Mouse (Mus musculus) gastrocnemius, adult 2 months (tissue): ENCODE results near the gene Plpp3. TPM values are rescaled to one million over a fixed set of nuclear protein-coding genes. Genes with fewer than 3 reads are reported as not detected.
A peak's percentile ranks its signal among the peaks of the same experiment; 100 is the strongest.

Experiments
- DNase-seq: peaks from one replicate; pipeline ENCODE4 v3.0.0; 2022
- H3K27ac ChIP-seq: fragments of 200-600 bp; 2 replicates; pipeline ENCODE4 v1.8.1; 2022; ENCODE audit warnings: mild to moderate bottlenecking
- H3K4me3 ChIP-seq: fragments of 200-600 bp; 2 replicates; pipeline ENCODE4 v1.8.1; 2022; ENCODE audit warnings: mild to moderate bottlenecking, moderate library complexity
- CTCF ChIP-seq: fragments of 200-600 bp; IDR thresholded peaks from 2 replicates; pipeline ENCODE4 v1.8.1; 2022; ENCODE audit warnings: antibody characterized with exemption, mild to moderate bottlenecking, moderate library complexity
- intact Hi-C: fragments of 180-260 bp; cut with DNase I; formaldehyde crosslinking; loops from one replicate; pipeline ENCODE4 v1.15.1; 2025
- total RNA-seq, 2 experiments: library from RNA; stranded (reverse); gene quantifications; 2 replicates each; pipeline ENCODE4 v1.2.3; 2021

Plpp3 gene
- total RNA-seq, 2 experiments from 2014 or later: 45.8 to 69.1 TPM

DNA sequence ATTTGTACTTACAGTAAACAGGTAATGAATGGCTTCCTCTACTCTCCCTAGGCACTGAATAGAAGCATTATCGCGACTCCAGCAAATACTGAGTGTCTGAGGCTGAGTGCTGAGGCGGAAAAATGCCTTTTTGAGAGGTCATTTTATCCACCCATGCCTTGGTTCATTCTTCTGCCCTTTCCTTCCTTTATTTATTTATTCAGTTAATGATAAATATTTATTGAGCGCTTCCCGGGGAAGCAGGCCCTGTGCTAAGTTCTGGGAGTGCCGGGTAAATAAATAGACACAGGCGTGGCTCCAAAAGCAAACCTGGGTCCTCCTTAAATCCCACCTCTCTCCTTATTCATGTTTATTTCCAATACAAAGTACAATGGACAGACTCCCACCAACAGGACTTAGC is 27.9 kb upstream of the Plpp3 start:
- intact Hi-C loops: loop anchor here (10.0 kb wide), 1 partner anchor 54 kb away; no protein-coding TSS in a partner anchor
- no peak for DNase-seq
- no peak for TF ChIP-seq CTCF
- H3K27ac ChIP-seq: no peak overlapping the region
- H3K4me3 ChIP-seq: no peak overlapping the region

DNA sequence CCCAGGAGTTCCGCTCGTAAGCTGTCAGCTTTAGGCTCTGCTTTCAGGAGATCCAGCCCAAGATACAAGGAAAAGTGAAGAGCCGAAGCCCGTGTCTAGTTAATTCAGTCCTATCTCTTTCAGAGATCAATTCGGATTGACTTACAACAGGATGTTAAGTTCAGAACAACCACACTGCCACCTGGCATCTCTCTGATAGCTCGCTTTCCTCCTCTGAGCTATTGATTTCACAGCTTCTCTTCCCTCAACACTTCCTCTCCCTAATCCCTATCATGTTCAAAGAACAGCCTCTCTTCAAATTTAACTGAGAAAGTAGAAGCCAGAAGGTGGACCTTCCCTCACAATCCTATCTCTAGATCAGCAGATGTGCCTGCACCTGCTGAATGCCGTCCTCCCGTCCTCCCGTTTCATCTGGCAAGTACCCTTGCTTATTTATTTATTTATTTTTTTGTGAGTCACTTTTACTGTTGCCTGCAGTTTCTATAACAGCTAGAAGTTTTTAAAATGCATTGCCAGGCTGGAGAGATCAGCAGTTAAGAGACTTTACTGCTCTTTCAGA is 25.3 kb upstream of the Plpp3 start:
- intact Hi-C loops: no loop called here
- TF ChIP-seq CTCF: no peak
- Histone ChIP-seq H3K4me3 (no peak overlapping the region), H3K27ac (no peak overlapping the region)
- DNase-seq: no peak

DNA sequence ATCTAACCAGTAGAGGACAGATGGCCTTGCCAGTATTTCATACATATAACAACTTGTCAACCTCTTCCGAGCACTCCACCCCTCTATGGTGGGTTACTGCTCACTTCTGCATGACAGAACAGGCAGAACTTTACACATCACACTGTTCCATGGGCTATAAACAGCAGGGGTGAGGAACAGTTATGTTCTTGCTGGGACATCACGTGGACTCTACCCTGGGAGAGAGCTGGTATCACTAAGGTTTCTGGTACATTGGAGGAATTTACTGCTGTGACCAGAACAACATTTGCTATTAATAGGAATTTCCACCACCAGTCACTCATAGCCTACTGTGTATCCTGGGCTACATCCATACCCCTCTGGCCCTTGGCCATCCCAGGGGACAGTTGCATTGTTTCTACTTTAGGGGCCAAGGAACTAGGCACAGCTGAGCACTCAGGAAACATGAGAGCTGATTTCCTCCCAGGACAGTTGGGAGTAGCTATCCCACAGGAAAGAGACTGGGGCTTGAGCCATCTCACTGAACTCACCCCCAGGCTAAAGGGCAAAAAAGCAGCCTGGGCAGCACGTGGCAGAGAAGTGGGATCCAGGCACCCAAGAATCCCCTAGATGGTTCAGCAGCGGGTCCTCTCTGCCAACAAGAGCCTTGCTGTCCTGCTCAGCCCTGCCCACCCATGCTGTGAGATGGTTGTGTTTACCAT is 23.6 kb upstream of the Plpp3 start:
- intact Hi-C loops: no loop called here
- H3K4me3 ChIP-seq: no peak overlapping the region
- TF ChIP-seq CTCF: no peak
- no peak overlapping the region for H3K27ac ChIP-seq
- no peak for DNase-seq

DNA sequence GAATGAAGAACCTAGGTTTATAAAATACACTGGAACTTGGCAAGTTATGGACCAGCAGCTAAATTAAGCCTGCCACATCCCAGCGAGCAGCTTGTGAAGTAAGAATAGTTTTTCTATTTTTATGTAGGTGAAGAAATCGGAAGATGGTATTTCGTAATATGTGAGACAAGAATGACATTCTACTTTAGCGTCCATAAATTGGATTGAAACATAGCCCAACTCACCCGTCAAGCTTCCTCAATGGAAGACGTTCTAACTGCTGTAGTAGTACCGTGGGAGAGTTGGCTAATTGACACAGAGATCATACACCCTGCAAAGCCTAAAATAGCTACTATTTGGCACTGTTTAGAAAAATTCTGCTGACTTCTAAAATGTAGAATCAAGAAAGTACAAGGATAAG is 7.7 kb upstream of the Plpp3 start:
- H3K4me3 ChIP-seq: no peak overlapping the region; the same call in 1 of the 2 replicates
- intact Hi-C loops: no loop called here
- peak overlapping the region; percentile 53 for H3K27ac ChIP-seq
- DNase-seq: no peak
- TF ChIP-seq CTCF: no peak

DNA sequence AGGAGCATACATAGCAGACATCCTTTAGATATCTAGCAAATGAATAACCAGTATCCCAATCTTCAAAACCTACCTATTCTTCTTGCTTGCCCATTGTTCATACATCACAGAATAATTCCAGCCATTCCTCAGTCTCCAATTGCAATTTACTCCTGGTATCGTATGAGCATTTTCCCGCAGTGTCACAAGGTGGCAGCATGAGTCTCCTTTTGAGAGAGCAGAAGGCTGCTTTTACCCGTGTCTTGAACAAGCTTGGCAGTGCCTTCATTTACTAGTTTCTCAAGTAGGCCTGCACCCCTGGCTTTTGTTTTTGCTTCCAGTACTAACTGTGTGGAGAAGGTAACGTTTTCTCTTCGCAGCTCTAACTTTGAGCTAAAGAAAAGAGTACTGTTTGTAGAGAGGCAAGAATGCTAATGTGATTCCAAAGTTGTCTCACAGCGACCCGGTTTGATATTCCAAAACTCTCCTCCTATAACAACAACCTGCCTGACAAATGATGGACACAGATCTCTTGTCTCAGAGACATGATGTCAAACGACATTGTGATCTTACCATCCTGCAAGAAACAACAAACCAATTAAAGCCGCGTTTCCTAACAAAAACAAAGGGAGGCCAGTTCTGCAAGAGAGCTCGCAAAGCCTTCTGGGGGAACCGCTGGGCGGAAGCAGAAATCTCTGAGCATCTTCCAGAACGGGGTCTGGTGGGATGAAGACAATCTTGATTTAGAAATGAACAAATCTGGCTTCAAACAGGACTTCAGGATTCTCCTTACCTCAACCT is 5.0 kb upstream of the Plpp3 start:
- Histone ChIP-seq H3K27ac (no peak overlapping the region; the same call in 1 of the 2 replicates), H3K4me3 (no peak overlapping the region)
- TF ChIP-seq CTCF: peak; percentile 90
- intact Hi-C loops: loop anchor here (1.0 to 10.0 kb wide), 6 partner anchors 243 to 1073 kb away; no protein-coding TSS in a partner anchor
- DNase-seq: peak; percentile 79

DNA sequence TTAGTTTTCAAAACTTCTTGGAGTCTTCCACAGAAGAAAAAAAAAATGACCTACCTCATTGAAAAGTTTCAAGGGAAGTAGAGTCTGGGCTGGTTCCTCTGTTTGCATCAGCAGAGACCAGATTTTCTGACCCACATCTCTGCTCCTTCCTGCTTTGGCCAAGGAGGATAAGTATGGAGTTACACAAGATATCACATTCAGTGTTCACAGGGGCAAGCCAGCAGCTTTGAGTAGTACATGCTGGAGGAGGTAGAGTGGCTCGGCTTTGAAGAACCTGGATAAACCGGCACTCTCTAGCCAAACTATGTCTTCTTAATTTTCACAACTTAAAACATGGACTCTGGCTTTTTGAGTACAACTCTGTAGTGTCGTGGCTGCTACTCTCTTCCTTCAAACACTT is 3.9 kb upstream of the Plpp3 start:
- Histone ChIP-seq H3K4me3 (no peak overlapping the region), H3K27ac (peak overlapping the region; percentile 52)
- intact Hi-C loops: loop anchor here (2.0 to 10.0 kb wide), 5 partner anchors 242 to 942 kb away; no protein-coding TSS in a partner anchor
- no peak for DNase-seq
- no peak for TF ChIP-seq CTCF

DNA sequence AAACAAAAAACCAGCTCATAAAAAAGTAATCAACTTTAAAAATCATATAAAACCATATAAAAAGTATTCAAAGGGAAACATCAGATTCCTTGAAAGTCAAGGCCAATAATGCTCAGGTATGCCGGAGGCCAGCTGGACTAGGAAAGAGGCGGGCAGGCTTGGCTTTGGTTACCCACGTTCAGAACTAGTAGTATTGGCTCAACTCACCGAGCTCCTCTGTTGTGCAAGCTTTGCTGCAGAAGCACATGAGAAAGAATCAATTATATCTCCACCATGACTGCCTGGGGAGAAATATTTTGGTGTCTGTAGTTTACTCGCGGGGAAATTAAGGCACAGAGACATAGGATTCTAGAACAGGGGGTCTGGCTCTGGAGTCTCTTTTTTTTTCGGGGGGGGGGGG is 866 bp upstream of the Plpp3 start:
- intact Hi-C loops: loop anchor here (5.0 to 10.0 kb wide), 5 partner anchors 46 to 939 kb away; no protein-coding TSS in a partner anchor

DNA sequence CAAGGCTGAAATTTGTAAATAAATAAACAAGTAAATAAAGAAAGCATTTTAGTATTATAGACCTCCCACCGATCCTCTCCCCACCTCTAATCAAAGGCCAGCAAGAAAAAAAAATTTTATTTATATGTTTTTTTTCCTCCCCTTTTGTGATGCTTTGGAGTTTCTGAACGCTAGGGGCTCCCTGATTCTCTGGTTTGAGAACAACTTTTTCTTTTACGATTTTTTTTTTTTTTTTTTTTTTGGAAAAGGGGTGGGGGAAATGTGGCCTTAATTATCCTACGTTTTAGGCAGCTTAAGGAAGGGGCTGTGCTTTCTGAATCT is 232 bp upstream of the Plpp3 start:
- DNase-seq: no peak
- Histone ChIP-seq H3K4me3 (peak overlapping the region; percentile 99), H3K27ac (peak overlapping the region; percentile 95)
- peak; percentile 66 for TF ChIP-seq CTCF
- intact Hi-C loops: loop anchor here (1.0 to 10.0 kb wide), 6 partner anchors 45 to 938 kb away; no protein-coding TSS in a partner anchor

More for the DNA sequence above, 866 bp upstream of the Plpp3 start:
- Histone ChIP-seq H3K27ac (no peak overlapping the region), H3K4me3 (no peak overlapping the region)
- no peak for TF ChIP-seq CTCF
- DNase-seq: no peak

DNA sequence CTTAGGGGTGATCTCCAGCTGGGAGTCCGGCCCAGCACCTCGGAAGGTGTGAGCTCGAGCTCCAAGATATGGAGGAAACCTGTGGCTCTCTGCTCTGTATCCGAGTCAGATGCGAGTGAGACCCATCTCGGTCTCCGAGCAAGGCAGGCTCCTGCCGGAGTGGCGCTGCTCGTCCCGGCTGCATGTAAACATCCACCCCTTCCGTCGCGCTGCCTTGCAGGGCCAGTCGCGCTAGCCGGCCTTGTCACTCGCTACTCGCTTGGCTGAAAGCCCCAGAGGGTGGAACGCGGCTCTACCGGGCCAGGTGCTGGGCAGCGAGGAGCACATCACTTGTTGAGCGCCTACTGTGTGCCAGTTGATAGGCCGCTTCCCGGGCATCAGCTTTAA is 1.0 kb downstream of the Plpp3 start:
- intact Hi-C loops: loop anchor here (5.0 to 10.0 kb wide), 5 partner anchors 44 to 937 kb away; no protein-coding TSS in a partner anchor
- peak; percentile 40 for TF ChIP-seq CTCF

DNA sequence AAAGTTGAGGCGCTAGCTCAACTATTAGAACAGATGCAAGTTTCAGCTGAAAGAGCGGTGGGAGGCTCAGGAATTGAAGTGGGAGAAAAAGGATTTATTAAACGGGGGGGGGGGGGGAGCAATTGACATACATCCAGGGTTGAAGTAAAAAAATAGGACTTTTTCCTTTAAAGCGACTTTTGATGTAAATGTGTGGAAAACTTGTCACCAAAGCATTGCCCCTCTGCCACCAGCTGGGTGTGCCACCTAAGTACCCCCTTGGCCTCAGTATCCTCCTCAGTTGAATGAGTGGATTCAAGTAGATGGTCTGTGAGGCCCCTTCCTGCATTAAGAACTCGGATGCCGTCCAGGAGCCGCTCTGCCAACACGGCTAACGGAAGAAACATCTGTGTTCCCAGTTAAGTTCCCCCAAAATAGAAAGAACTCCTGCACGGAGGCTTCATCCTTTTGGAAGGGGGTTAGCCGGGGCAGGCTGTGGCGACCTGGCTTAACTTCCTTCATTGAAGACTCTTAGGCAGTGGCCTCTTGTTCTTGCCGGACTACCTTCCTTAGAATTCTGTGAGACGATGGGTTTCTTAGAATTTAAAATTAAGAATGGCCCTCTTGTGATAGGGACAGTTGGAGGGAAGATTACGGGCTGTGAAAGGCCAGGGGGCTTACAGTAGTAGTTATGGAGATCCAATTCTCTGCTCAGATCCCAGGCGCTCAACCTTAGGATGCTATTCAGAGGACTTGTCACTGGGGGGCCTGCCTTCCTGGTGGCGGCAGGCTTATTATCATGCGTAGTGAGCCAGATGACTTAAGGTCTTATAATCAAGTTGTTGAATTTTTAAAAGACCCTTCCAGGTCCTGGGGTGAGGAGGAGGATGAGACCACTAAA is 1.7 kb downstream of the Plpp3 start:
- peak; percentile 35 for TF ChIP-seq CTCF
- peak overlapping the region; percentile 99 for H3K4me3 ChIP-seq
- H3K27ac ChIP-seq: peak overlapping the region; percentile 95
- intact Hi-C loops: loop anchor here (5.0 to 10.0 kb wide), 5 partner anchors 43 to 936 kb away; no protein-coding TSS in a partner anchor
- peak; percentile 56 for DNase-seq

More for the DNA sequence above, 1.0 kb downstream of the Plpp3 start:
- H3K27ac ChIP-seq: peak overlapping the region; percentile 95
- DNase-seq: peak; percentile 92
- peak overlapping the region; percentile 99 for H3K4me3 ChIP-seq

DNA sequence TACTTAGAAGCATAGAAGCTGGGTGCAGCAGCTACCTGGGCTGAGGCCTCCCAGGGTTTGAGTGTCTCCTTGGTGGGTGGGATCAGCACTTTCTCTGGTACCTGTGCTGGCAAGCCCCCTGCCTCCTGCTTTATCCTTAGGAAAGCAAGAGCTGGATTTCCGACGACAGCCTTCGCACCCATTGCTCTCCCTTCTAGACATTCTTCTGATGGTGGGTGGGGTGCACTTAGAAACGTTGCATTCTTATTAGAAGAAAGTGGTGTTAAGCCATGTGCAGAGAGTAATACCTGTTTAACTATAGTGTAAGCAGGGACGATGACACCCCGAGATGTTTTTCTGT is 2.4 kb downstream of the Plpp3 start:
- no peak for DNase-seq
- no peak for TF ChIP-seq CTCF
- intact Hi-C loops: loop anchor here (5.0 to 10.0 kb wide), 5 partner anchors 43 to 935 kb away; no protein-coding TSS in a partner anchor
- peak overlapping the region; percentile 95 for H3K27ac ChIP-seq
- peak overlapping the region; percentile 99 for H3K4me3 ChIP-seq

DNA sequence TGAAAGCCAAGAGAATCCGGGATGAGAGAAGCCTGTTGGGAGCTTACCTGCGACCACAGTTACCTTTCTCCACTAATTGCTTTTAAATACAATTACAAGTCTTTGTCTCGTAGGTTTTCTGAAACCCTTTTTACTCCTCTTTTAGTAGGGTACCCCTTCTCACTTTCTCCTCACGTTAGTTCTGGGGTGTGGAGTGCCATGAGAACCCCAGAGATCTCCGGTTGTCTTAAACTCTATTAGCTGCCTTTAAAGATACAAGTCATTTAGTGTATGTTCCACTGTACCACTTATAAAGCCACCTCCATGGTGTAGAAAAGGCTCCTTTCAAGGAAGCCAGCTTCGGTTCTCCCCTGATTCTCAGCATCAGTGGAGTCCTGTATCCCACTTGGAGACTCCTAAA is 3.3 kb downstream of the Plpp3 start:
- Histone ChIP-seq H3K27ac (peak overlapping the region; percentile 95), H3K4me3 (peak overlapping the region; percentile 99)
- DNase-seq: no peak
- intact Hi-C loops: loop anchor here (10.0 kb wide), 1 partner anchor 64 kb away; no protein-coding TSS in a partner anchor
- no peak for TF ChIP-seq CTCF
